Mouse (Mus musculus) heart, adult 2 months (tissue): ENCODE measurements around the gene Dupd1.
"Not testable (repeated sequence)": the region's sequence is repeated elsewhere in the genome, so short reads cannot be mapped to it uniquely, and the experiment has no call there.

Source experiments
- CTCF ChIP-seq: fragments of 200-600 bp; IDR thresholded peaks from 2 replicates; pipeline ENCODE4 v1.8.1; 2022; ENCODE audit warnings: antibody characterized with exemption, mild to moderate bottlenecking, moderate library complexity
- EP300 ChIP-seq: fragments of 200-500 bp; IDR thresholded peaks from 2 replicates; pipeline ENCODE4 v1.6.1; 2011; ENCODE audit warnings: low read depth, low read length, control low read depth; ENCODE audit not compliant: insufficient read depth
- POLR2A ChIP-seq: fragments of 200-500 bp; IDR thresholded peaks from 2 replicates; pipeline ENCODE4 v1.6.1; 2011; ENCODE audit warnings: mild to moderate bottlenecking, low read depth, low read length, control low read depth; ENCODE audit not compliant: insufficient read depth

DNA sequence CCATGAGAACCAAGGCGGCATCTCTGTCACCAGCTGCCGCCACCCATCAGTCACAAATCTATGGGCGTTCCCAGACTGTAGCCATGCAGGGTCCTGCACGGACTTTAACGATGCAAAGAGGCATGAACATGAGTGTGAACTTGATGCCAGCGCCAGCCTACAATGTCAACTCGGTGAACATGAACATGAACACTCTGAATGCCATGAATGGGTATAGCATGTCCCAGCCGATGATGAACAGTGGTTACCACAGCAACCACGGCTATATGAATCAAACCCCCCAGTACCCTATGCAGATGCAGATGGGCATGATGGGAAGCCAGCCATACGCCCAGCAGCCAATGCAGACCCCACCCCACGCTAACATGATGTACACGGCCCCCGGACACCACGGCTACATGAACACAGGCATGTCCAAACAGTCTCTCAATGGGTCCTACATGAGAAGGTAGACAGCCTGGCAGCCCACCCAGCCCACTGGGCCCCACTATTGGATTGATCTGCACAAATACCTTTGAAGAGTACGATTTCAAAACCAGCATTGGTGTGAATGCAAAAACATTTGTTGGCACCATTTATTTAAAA, 43.9 kb downstream of the Dupd1 start:
- not testable (repeated sequence) for TF ChIP-seq CTCF, POLR2A, EP300
